Mouse (Mus musculus) stomach, postnatal 0 days (tissue): ENCODE data around the gene Dhx8. TPM values are rescaled to one million over a fixed set of nuclear protein-coding genes. Genes with fewer than 3 reads are reported as not detected.
A peak's percentile ranks its signal among the peaks of the same experiment; 100 is the strongest.

Source experiments
- ATAC-seq: fragments of 200-750 bp; cut with Nextera tagmentation; 2 replicates; pipeline ENCODE4 v1.8.0; 2017; ENCODE audit not compliant: low FRiP score, low TSS enrichment
- DNase-seq: peaks from one replicate; pipeline ENCODE4 v3.0.0-alpha.2; 2016; ENCODE audit warnings: low spot score
- H3K27ac ChIP-seq: fragments of 300-500 bp; sonication (generic); replicated peaks from 2 replicates; pipeline ENCODE4 v1.5.1; 2014; ENCODE audit warnings: mild to moderate bottlenecking, control low read depth
- H3K27me3 ChIP-seq: fragments of 300-500 bp; sonication (generic); 2 replicates; pipeline ENCODE4 v1.6.1; 2014; ENCODE audit warnings: low read length; ENCODE audit not compliant: control insufficient read depth, insufficient read depth
- H3K36me3 ChIP-seq: fragments of 300-500 bp; sonication (generic); 2 replicates; pipeline ENCODE4 v1.6.1; 2014; ENCODE audit warnings: low read length, mixed read lengths; ENCODE audit not compliant: control insufficient read depth, insufficient read depth
- H3K4me1 ChIP-seq: fragments of 300-500 bp; sonication (generic); replicated peaks from 2 replicates; pipeline ENCODE4 v1.6.1; 2014; ENCODE audit warnings: antibody characterized with exemption; ENCODE audit not compliant: control insufficient read depth, insufficient read depth
- H3K4me2 ChIP-seq: fragments of 300-500 bp; sonication (generic); replicated peaks from 2 replicates; pipeline ENCODE4 v1.6.1; 2014; ENCODE audit warnings: low read depth, mild to moderate bottlenecking, control low read depth, moderate library complexity
- H3K4me3 ChIP-seq: fragments of 300-500 bp; sonication (generic); 2 replicates; pipeline ENCODE4 v1.5.1; 2014; ENCODE audit warnings: low read depth, low read length, control low read depth
- H3K9ac ChIP-seq: fragments of 300-500 bp; sonication (generic); 2 replicates; pipeline ENCODE4 v1.6.1; 2014; ENCODE audit warnings: mild to moderate bottlenecking, low read length, control low read depth, mixed read lengths
- H3K9me3 ChIP-seq: fragments of 300-500 bp; sonication (generic); 2 replicates; pipeline ENCODE4 v1.6.1; 2016; ENCODE audit warnings: low read length; ENCODE audit not compliant: control insufficient read depth
- CTCF ChIP-seq: IDR thresholded peaks from 2 replicates; pipeline ENCODE4 v1.5.1; 2016; ENCODE audit warnings: antibody characterized with exemption, low read depth, mild to moderate bottlenecking, moderate library complexity
- EP300 ChIP-seq: optimal IDR thresholded peaks from 2 replicates; pipeline ENCODE3; 2016; ENCODE audit warnings: antibody characterized with exemption
- WGBS: fragments of 180-500 bp; shearing (Covaris S2); extraction: QIAGEN DNeasy Blood & Tissue Kit; methylation state at CpG from one replicate; pipeline ENCODE4 v1.1.7; 2014; 5-methylcytosine and 5-hydroxymethylcytosine counted together
- polyA plus RNA-seq: library from polyadenylated mRNA; unstranded; fragments of >200 nt; fragmentation: Nextera tagmentation; extraction: Ambion mirVana; gene quantifications from 2 replicates; pipeline ENCODE4 v1.2.1, GENCODE M21; 2015

The Dhx8 gene
- polyA plus RNA-seq, 1 experiment from 2014 or later, result 12.6 TPM

DNA sequence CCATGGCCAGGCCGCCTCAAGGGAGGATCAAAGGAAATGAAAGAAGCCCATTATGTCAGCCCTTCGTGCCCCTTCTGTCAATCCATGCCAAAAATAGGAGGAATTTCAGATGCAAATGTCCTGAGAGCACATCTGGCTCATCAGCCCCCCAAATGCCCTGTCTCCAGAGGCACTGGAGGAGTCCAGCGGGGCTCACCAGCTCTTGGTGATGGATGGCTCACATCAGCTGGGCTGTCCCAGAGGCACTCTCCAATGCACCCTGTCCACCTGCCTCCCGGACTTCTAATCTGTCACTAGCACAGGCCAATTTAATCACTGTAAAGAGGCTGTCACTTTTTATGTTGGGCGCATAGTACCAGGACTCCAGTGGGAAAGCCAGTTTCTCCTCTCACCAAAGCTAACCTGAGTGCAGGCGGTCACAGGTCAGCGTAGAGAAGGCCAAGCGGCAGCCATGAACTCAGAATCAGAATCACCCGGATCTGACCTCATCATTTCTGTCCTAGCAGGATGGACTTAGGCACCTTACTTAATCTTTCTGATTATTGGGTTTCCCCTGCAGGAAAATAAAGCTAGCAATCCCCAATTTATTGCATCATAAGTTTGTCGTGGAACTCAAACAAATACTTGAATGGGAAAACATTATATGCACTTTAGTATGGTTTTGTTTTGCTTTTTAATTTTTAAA, 25.8 kb upstream of the Dhx8 start:
- Histone ChIP-seq H3K27me3 (no peaks in the 10 kb centered on the region), H3K9me3 (no peaks in the 10 kb centered on the region), H3K27ac (no peak overlapping the region), H3K4me2 (no peak overlapping the region), H3K4me3 (no peak overlapping the region), H3K9ac (no peak overlapping the region), H3K4me1 (no peaks in the 10 kb centered on the region), H3K36me3 (no peaks in the 10 kb centered on the region)
- no peak for TF ChIP-seq CTCF
- 75% methylated on average over 10 of the region's 10 CpGs for WGBS
- DNase-seq (no peak), ATAC-seq (no peak)

DNA sequence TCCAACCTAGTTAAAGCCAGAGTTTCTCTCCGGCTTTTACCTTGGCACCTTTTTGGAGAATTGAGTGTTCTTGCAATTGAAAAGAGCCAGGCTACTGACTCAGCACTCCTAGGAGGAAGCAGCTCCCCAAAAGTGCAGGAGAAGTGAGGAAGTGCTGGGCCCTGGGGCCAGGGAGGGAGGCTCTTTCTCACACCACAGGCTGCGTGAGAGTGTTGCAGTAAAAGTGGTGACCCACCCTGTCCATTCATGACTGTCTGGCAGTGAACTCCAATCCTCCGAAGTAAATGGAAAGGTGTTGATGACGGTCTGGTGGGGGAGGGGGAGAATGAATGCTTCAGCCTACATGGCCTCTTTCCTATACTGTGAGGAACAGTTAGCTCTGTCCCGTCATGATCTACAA, 24.2 kb upstream of the Dhx8 start:
- DNase-seq (no peak), ATAC-seq (no peak)
- no peaks in the 10 kb centered on the region for H3K9me3 ChIP-seq
- TF ChIP-seq EP300 (no peak), CTCF (no peak)
- no peak overlapping the region for H3K9ac ChIP-seq
- H3K4me2 ChIP-seq, result no peak overlapping the region
- no peaks in the 10 kb centered on the region for H3K27me3 ChIP-seq
- H3K4me3 ChIP-seq, result no peak overlapping the region
- H3K27ac ChIP-seq, result no peak overlapping the region
- 34% methylated on average over 5 of the region's 5 CpGs for WGBS
- no peaks in the 10 kb centered on the region for H3K4me1 ChIP-seq
- H3K36me3 ChIP-seq, result no peaks in the 10 kb centered on the region

DNA sequence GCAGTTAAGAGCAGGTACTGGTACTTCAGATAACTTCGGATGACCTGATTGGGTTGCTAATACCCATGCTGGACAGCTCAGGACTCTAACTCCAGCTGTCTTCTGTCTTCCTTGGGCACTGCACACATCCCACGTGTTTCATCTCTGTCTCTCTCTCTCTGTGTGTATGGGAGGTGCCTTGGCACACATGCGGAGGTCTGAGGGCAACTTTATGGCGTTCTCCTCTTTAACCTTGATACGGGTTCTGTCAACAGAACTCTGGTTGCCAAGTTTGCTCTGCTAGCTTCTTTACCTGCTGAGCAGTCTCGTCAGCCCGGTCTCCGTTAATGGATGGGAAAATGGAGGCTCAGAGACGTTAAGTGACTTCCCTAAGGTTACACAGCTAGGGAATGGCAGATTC, 19.9 kb upstream of the Dhx8 start:
- Histone ChIP-seq H3K4me2 (no peak overlapping the region), H3K4me3 (no peak overlapping the region), H3K36me3 (no peaks in the 10 kb centered on the region), H3K4me1 (no peaks in the 10 kb centered on the region), H3K27ac (no peak overlapping the region), H3K9ac (no peak overlapping the region), H3K27me3 (no peaks in the 10 kb centered on the region), H3K9me3 (no peaks in the 10 kb centered on the region)
- WGBS, result 69% methylated on average over 9 of the region's 9 CpGs
- TF ChIP-seq CTCF (no peak), EP300 (no peak)
- DNase-seq, result no peak
- no peak for ATAC-seq

DNA sequence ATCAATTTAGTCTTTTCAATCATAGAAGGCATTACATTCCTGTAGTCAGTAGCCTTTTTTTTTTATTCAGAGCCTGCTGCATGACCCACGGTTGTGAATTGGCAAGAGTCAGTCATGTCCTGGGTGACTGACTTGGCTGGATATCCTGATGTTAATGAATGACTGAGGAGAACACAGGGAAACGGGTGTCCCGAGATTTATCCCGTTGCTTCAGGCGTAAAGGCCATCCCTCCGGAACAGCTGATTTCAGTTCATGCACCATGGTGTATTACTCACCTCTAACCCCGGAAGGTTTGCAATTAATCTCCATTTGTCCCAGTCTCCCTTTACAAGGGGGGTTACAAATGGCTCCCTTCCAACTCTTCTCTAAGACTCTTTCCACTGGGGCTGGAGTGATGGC, 18.7 kb upstream of the Dhx8 start:
- no peak for ATAC-seq

DNA sequence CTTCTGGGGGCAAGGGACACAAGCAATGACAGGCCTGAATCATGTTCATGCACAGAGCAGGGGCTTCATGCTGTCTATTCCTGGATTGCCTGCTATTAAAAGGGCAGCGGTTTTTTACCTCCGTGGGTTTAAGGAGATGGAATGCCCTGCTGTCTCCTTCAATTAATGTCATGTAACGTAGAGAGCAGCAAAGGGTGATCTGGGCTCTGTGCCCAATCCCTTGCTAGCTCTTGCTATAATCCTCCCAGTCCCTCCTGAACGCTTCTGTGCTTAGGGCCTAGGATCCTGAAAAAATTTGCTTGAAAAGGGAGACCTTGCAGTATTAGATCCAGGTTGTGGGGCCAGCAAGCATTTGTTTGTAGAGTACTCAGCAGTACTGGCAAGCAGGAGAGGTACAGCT, 14.4 kb upstream of the Dhx8 start:
- WGBS, result 35% methylated on average over 4 of the region's 4 CpGs
- TF ChIP-seq CTCF (no peak), EP300 (no peak)
- no peak overlapping the region for H3K4me2 ChIP-seq

More for the DNA sequence above, 18.7 kb upstream of the Dhx8 start:
- Histone ChIP-seq H3K4me3 (no peak overlapping the region), H3K27me3 (no peaks in the 10 kb centered on the region), H3K9ac (no peak overlapping the region), H3K4me2 (no peak overlapping the region), H3K9me3 (no peaks in the 10 kb centered on the region), H3K4me1 (no peaks in the 10 kb centered on the region), H3K36me3 (no peaks in the 10 kb centered on the region), H3K27ac (no peak overlapping the region)
- WGBS, result 64% methylated on average over 7 of the region's 7 CpGs
- DNase-seq, result no peak
- TF ChIP-seq CTCF (no peak), EP300 (no peak)

DNA sequence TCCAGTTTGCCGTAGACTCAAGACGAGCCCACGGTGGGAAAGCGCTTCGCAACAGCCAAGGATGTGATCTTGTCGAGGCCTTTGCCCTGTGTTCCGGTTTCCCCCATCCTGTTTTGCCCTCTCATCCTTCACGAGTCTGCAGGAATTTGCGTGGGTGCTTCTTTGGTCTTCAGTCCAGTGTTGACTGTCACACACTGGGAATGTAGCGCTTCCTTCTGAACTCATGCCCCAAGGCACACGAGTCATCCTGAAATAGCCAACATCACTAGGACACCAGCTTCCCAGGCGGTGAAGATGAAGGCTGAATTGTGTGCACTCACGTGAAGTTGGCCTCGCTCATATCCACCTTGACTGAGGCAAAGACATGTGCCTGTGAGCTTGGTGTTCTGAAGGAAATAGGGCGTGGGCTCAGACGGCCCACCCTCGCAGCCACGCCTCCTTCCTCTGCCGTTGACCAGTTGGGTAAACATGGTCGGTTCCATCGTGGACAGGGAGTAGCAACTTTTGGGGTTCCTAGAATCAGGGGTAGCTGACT, 12.7 kb upstream of the Dhx8 start:
- TF ChIP-seq EP300 (no peak), CTCF (no peak)
- ATAC-seq (no peak), DNase-seq (peak; percentile 37)
- Histone ChIP-seq H3K36me3 (no peaks in the 10 kb centered on the region), H3K9ac (no peak overlapping the region), H3K4me1 (no peaks in the 10 kb centered on the region), H3K4me3 (no peak overlapping the region), H3K27me3 (no peaks in the 10 kb centered on the region), H3K9me3 (no peaks in the 10 kb centered on the region), H3K27ac (no peak overlapping the region), H3K4me2 (no peak overlapping the region)
- WGBS, result 61% methylated on average over 21 of the region's 21 CpGs

More for the DNA sequence above, 14.4 kb upstream of the Dhx8 start:
- Histone ChIP-seq H3K4me3 (no peak overlapping the region), H3K9me3 (no peaks in the 10 kb centered on the region), H3K36me3 (no peaks in the 10 kb centered on the region), H3K27me3 (no peaks in the 10 kb centered on the region), H3K27ac (no peak overlapping the region), H3K4me1 (no peaks in the 10 kb centered on the region), H3K9ac (no peak overlapping the region)
- DNase-seq, result no peak
- ATAC-seq, result no peak
